Mouse (Mus musculus): ENCODE data around the gene Naa38.

DNA sequence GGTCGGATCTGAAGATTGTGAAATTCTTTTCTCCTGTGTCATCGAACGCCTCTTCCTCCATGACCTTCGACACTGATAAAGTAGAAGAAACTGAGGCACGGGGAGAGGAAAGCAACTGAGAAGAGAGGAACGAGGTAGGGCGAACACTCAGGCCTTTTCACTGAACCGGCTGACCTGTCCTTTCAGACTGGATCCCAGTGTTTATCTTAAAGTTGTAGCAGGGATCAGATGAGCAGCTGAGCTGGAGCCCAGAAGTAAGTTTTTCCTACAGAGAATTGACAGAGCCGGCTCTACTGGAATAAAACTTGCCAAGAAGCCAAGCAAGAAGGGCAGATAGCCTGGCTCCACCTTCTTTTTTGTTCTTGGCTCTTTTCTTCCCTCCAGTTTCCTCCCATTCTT, 24.5 kb upstream of the Naa38 start:
- TF ChIP-seq CTCF (IDR thresholded peaks at IDR 0.05; ENCODE audit: extremely low read depth, insufficient read depth, low read length): no peak
- no peak for TF ChIP-seq POLR2A (IDR thresholded peaks at IDR 0.05; ENCODE audit: extremely low read depth, insufficient read depth, low read length)
